In genomic region chr9:56927191-56928012, GRCm38 (mm10) we compare ENCODE assay signal across 7 mouse cellular contexts. TPM values are rescaled to one million over a fixed set of nuclear protein-coding genes. Genes with fewer than 3 reads are reported as not detected.
DNase-seq lines count a peak whose midpoint lies in the region; ATAC-seq and TF ChIP-seq lines count a peak whose summit lies in the region.

No protein-coding gene starts in this region.

- peak; percentile 27 for ATAC-seq in intestine, embryonic 16.5 days
- peak; percentile 9; the same call in 1 of the 2 replicates for ATAC-seq in liver, postnatal 0 days
- ATAC-seq in neural tube, embryonic 14.5 days (ENCODE audit: low read depth) = no peak

- H3K4me1 ChIP-seq in ES-E14 (ENCODE audit: control insufficient read depth in 2 of 2, insufficient read depth in 2 of 2, low read length in 2 of 2, poor library complexity in 1 of 2) = peaks cover 3 to 9% of the 10 kb centered on the region in 2 experiments; a peak in 2 of 4 replicates
- H3K4me1 ChIP-seq in bone marrow, adult 2 months (ENCODE audit: control insufficient read depth, insufficient read depth, low read length) = no peaks in the 10 kb centered on the region; the same call in 1 of the 2 replicates
- H3K4me1 ChIP-seq in intestine, embryonic 16.5 days (ENCODE audit: control insufficient read depth, insufficient read depth, low read length) = peaks cover 43% of the 10 kb centered on the region
- peaks cover 31% of the 10 kb centered on the region for H3K4me1 ChIP-seq in liver, postnatal 0 days (ENCODE audit: insufficient read depth)
- peaks cover 22% of the 10 kb centered on the region for H3K4me1 ChIP-seq in neural tube, embryonic 14.5 days (ENCODE audit: control insufficient read depth, insufficient read depth, low read length)

- TF ChIP-seq CTCF in bone marrow, adult 2 months (IDR thresholded peaks at IDR 0.05; ENCODE audit: control insufficient read depth, insufficient read depth, low read length) = no peak
- no peak for TF ChIP-seq CTCF in liver, postnatal 0 days (IDR thresholded peaks at IDR 0.05; ENCODE audit: low read depth)

- no peaks in the 10 kb centered on the region for H3K27me3 ChIP-seq in intestine, embryonic 16.5 days (replicated peaks; ENCODE audit: control insufficient read depth, insufficient read depth, low read length)
- H3K27me3 ChIP-seq in liver, postnatal 0 days (ENCODE audit: insufficient read depth, low read length) = no peaks in the 10 kb centered on the region
- no peaks in the 10 kb centered on the region for H3K27me3 ChIP-seq in neural tube, embryonic 14.5 days (ENCODE audit: control insufficient read depth, insufficient read depth, low read length)

- peak overlapping the region; percentile 87 to 97 for H3K4me3 ChIP-seq in ES-E14 (ENCODE audit: insufficient read depth in 1 of 2, low read depth in 1 of 2, low read length in 2 of 2, poor library complexity in 1 of 2, severe bottlenecking in 1 of 2)
- H3K4me3 ChIP-seq in bone marrow, adult 2 months (replicated peaks; ENCODE audit: control insufficient read depth, low read depth, low read length) = peak overlapping the region; percentile 79
- H3K4me3 ChIP-seq in intestine, embryonic 16.5 days (ENCODE audit: low read length) = peak overlapping the region; percentile 70
- H3K4me3 ChIP-seq in liver, postnatal 0 days (ENCODE audit: low read depth, low read length) = peak overlapping the region; percentile 64
- peak overlapping the region; percentile 50 for H3K4me3 ChIP-seq in neural tube, embryonic 14.5 days (ENCODE audit: low read depth, low read length)

- no peak for TF ChIP-seq EP300 in liver, postnatal 0 days (IDR thresholded peaks at IDR 0.05; ENCODE audit: low read depth)

- peak overlapping the region; percentile 93 for H3K4me2 ChIP-seq in intestine, embryonic 16.5 days (ENCODE audit: low read depth, low read length)
- peak overlapping the region; percentile 83 for H3K4me2 ChIP-seq in liver, postnatal 0 days (ENCODE audit: low read depth, low read length)
- peak overlapping the region; percentile 80 for H3K4me2 ChIP-seq in neural tube, embryonic 14.5 days (ENCODE audit: low read depth, low read length)

- TF ChIP-seq POLR2A in bone marrow, adult 2 months (IDR thresholded peaks at IDR 0.05; ENCODE audit: borderline replicate concordance, control insufficient read depth, low read depth, low read length) = no peak

- no peaks in the 10 kb centered on the region for H3K36me3 ChIP-seq in ES-E14 (ENCODE audit: control insufficient read depth, insufficient read depth, low read length, poor library complexity, severe bottlenecking)
- no peaks in the 10 kb centered on the region for H3K36me3 ChIP-seq in intestine, embryonic 16.5 days (ENCODE audit: control insufficient read depth, insufficient read depth, low read length)
- no peaks in the 10 kb centered on the region for H3K36me3 ChIP-seq in liver, postnatal 0 days (replicated peaks; ENCODE audit: insufficient read depth, low read length)
- no peaks in the 10 kb centered on the region for H3K36me3 ChIP-seq in neural tube, embryonic 14.5 days (ENCODE audit: control insufficient read depth, insufficient read depth, low read length)

- in situ Hi-C loops in ES-E14 (cut with MboI; ENCODE audit: low sequenced_read_pairs in 2 of 2, unreplicated experiment in 2 of 2) = no loop called here

- no peak overlapping the region for H3K27ac ChIP-seq in ES-E14 (ENCODE audit: insufficient read depth, low read depth, low read length, poor library complexity, severe bottlenecking)
- H3K27ac ChIP-seq in bone marrow, adult 2 months (ENCODE audit: control insufficient read depth, insufficient read depth, low read depth, low read length, poor library complexity) = 0 out of 2 replicates have a peak overlapping the region, but pooled peaks have one; percentile 13
- H3K27ac ChIP-seq in intestine, embryonic 16.5 days (ENCODE audit: low read length) = peak overlapping the region; percentile 90
- peak overlapping the region; percentile 89 for H3K27ac ChIP-seq in liver, postnatal 0 days (ENCODE audit: low read depth)
- peak overlapping the region; percentile 73 for H3K27ac ChIP-seq in neural tube, embryonic 14.5 days (ENCODE audit: low read depth, low read length)

- no peak for DNase-seq in ES-E14 (ENCODE audit: low read depth, low spot score)
- peak; percentile 63 for DNase-seq in gastrocnemius, postnatal 25 days
- peak; percentile 50 for DNase-seq in liver, postnatal 0 days
- DNase-seq in right cerebral cortex, postnatal 36 days (ENCODE audit: low spot score in 2 of 2) = no peak

- WGBS in bone marrow, adult 2 months = 2% methylated on average over 35 of the region's 35 CpGs
- WGBS in intestine, embryonic 16.5 days = 2% methylated on average over 35 of the region's 35 CpGs
- WGBS in liver, postnatal 0 days (ENCODE audit: insufficient replicate concordance) = 3% methylated on average over 35 of the region's 35 CpGs
- WGBS in neural tube, embryonic 14.5 days = under 1% methylated on average over 35 of the region's 35 CpGs

- peak overlapping the region; percentile 45 for H3K9ac ChIP-seq in ES-E14 (ENCODE audit: insufficient read depth, low read depth, low read length, poor library complexity, severe bottlenecking)
- peak overlapping the region; percentile 81 for H3K9ac ChIP-seq in intestine, embryonic 16.5 days (ENCODE audit: low read depth, low read length)
- peak overlapping the region; percentile 80 for H3K9ac ChIP-seq in liver, postnatal 0 days (replicated peaks)
- H3K9ac ChIP-seq in neural tube, embryonic 14.5 days (replicated peaks; ENCODE audit: low read depth, low read length) = peak overlapping the region; percentile 47

- H3K9me3 ChIP-seq in ES-E14 (ENCODE audit: control insufficient read depth, insufficient read depth, low read depth, low read length) = no peaks in the 10 kb centered on the region
- no peaks in the 10 kb centered on the region for H3K9me3 ChIP-seq in intestine, embryonic 16.5 days (ENCODE audit: control insufficient read depth, low read length)
- H3K9me3 ChIP-seq in liver, postnatal 0 days (ENCODE audit: low read length) = no peaks in the 10 kb centered on the region
- H3K9me3 ChIP-seq in neural tube, embryonic 14.5 days (ENCODE audit: control insufficient read depth, low read length) = no peaks in the 10 kb centered on the region

TF ChIP-seq in ES-E14, 5 proteins besides CTCF, POLR2A, EP300 and RAD21:
- TF ChIP-seq ZNF384 (IDR thresholded peaks at IDR 0.05; ENCODE audit: low read depth, low read length) (no peak), MAFK (IDR thresholded peaks at IDR 0.05; ENCODE audit: insufficient read depth, low read depth, low read length) (no peak), CHD2 (IDR thresholded peaks at IDR 0.05; ENCODE audit: low read depth, low read length) (no peak), HCFC1 (IDR thresholded peaks at IDR 0.05; ENCODE audit: borderline replicate concordance, insufficient read depth, low read length) (no peak), ZC3H11A (IDR thresholded peaks at IDR 0.05; ENCODE audit: borderline replicate concordance, low read depth, low read length) (no peak)

RNA-seq across cellular contexts. Expression of gene Snx33, which starts 0.8 kb away (rescaled TPM):
- total RNA-seq in ES-E14 (2012; rRNA removed) = 1.6 and 4.1 TPM in 2 replicates
- 2.4 and 3.4 TPM in 2 replicates for polyA plus RNA-seq in bone marrow, adult 2 months (2011; ENCODE audit: insufficient read depth, insufficient read length, low replicate concordance, missing spikeins)
- total RNA-seq in gastrocnemius, postnatal 25 days (2021) = 1 to 10 TPM; 3.4 to 5.4 TPM
- 4.8 and 5.2 TPM in 2 replicates for polyA plus RNA-seq in intestine, embryonic 16.5 days (2015; fragmentation: Nextera tagmentation; extraction: Ambion mirVana)
- 1.6 and 1.8 TPM in 2 replicates for polyA plus RNA-seq in liver, postnatal 0 days (2015; fragmentation: Nextera tagmentation; extraction: Ambion mirVana)
- 1.3 and 2.1 TPM in 2 replicates for polyA plus RNA-seq in neural tube, embryonic 14.5 days (2014; fragmentation: Nextera tagmentation; extraction: Ambion mirVana)

RNA-seq across cellular contexts. Expression of gene Imp3, which starts 9.9 kb away (rescaled TPM):
- 106 and 108 TPM in 2 replicates for total RNA-seq in ES-E14 (2012; rRNA removed)
- 36.0 and 83.1 TPM in 2 replicates for polyA plus RNA-seq in bone marrow, adult 2 months (2011; ENCODE audit: insufficient read depth, insufficient read length, low replicate concordance, missing spikeins)
- 10 to 100 TPM; 45.1 to 45.3 TPM for total RNA-seq in gastrocnemius, postnatal 25 days (2021)
- 60.9 and 67.2 TPM in 2 replicates for polyA plus RNA-seq in intestine, embryonic 16.5 days (2015; fragmentation: Nextera tagmentation; extraction: Ambion mirVana)
- 57.6 and 57.8 TPM in 2 replicates for polyA plus RNA-seq in liver, postnatal 0 days (2015; fragmentation: Nextera tagmentation; extraction: Ambion mirVana)
- polyA plus RNA-seq in neural tube, embryonic 14.5 days (2014; fragmentation: Nextera tagmentation; extraction: Ambion mirVana) = 71.3 and 74.1 TPM in 2 replicates

RNA-seq across cellular contexts. Expression of gene Snupn, which starts 23.3 kb away (rescaled TPM):
- total RNA-seq in ES-E14 (2012; rRNA removed) = 16.4 and 18.2 TPM in 2 replicates
- polyA plus RNA-seq in bone marrow, adult 2 months (2011; ENCODE audit: insufficient read depth, insufficient read length, low replicate concordance, missing spikeins) = 5.2 and 14.9 TPM in 2 replicates
- 1 to 10 TPM; 7.0 to 9.1 TPM for total RNA-seq in gastrocnemius, postnatal 25 days (2021)
- 12.3 and 12.4 TPM in 2 replicates for polyA plus RNA-seq in intestine, embryonic 16.5 days (2015; fragmentation: Nextera tagmentation; extraction: Ambion mirVana)
- 7.7 and 8.2 TPM in 2 replicates for polyA plus RNA-seq in liver, postnatal 0 days (2015; fragmentation: Nextera tagmentation; extraction: Ambion mirVana)
- 25.5 and 25.9 TPM in 2 replicates for polyA plus RNA-seq in neural tube, embryonic 14.5 days (2014; fragmentation: Nextera tagmentation; extraction: Ambion mirVana)

Comparison
In these comparisons a context has a peak if more than half of its experiments do, and no peak if none do; other contexts are left out.
1. DNase-seq: peak in gastrocnemius, postnatal 25 days (single experiment) and liver, postnatal 0 days (single experiment); none in ES-E14 (single experiment) and right cerebral cortex, postnatal 36 days (0 of 2).
2. Peak in every context shown above with its lines, with median percentiles within 50 percentile points of each other: H3K4me3 ChIP-seq, H3K9ac ChIP-seq and H3K4me2 ChIP-seq.